Mouse (Mus musculus) spleen, postnatal 36 days (tissue): ENCODE measurements around the gene Crebzf.

Experiments used
- DNase-seq, 2 experiments: peaks; one replicate each; pipeline ENCODE4 v3.0.0; 2022; ENCODE audit warnings: low spot score in 2 of 2, mixed read lengths in 1 of 2

The Crebzf gene

GRCm38 (mm10) chr7:90442518-90443080 lies at the start of gene Crebzf:
Gene Crebzf, plus strand, starts transcription at chr7:90442729.
- DNase-seq, result peak; percentile 96 to 97

GRCm38 (mm10) chr7:90395073-90395472 lies 47.5 kb upstream of the Crebzf start:
- DNase-seq, result no peak

- no peak for DNase-seq
These were observed 46.6 kb upstream of the Crebzf start for GRCm38 (mm10) chr7:90395928-90396327.

GRCm38 (mm10) chr7:90409934-90410333 lies 32.6 kb upstream of the Crebzf start:
- DNase-seq, result peak; percentile 26 to 32

GRCm38 (mm10) chr7:90426020-90427001 lies 16.2 kb upstream of the Crebzf start, which contains the start of gene Ccdc89:
Gene Ccdc89, plus strand, starts transcription at chr7:90426577.
- DNase-seq, result peak; percentile 44 to 53

- DNase-seq, result peak in 1 of 2 experiments; percentile 2
These were observed 15.5 kb upstream of the Crebzf start for GRCm38 (mm10) chr7:90427006-90427405.

GRCm38 (mm10) chr7:90432221-90432620 lies 10.3 kb upstream of the Crebzf start:
- no peak for DNase-seq

- DNase-seq, result no peak
These were observed 2.5 kb upstream of the Crebzf start for GRCm38 (mm10) chr7:90440044-90440443.

GRCm38 (mm10) chr7:90442070-90442469 lies 459 bp upstream of the Crebzf start:
- no peak for DNase-seq

- DNase-seq, result peak; percentile 68 to 73
These were observed 867 bp downstream of the Crebzf start for GRCm38 (mm10) chr7:90443101-90444091.

- no peak for DNase-seq
These were observed 1.7 kb downstream of the Crebzf start for GRCm38 (mm10) chr7:90444206-90444605.

GRCm38 (mm10) chr7:90456149-90456844 lies 13.8 kb downstream of the Crebzf start:
- DNase-seq, result no peak

- DNase-seq, result peak; percentile 76 to 82
These were observed 14.4 kb downstream of the Crebzf start, which contains the start of gene Tmem126a for GRCm38 (mm10) chr7:90456845-90457468. Gene Tmem126a, minus strand, starts transcription at chr7:90457229.

- no peak for DNase-seq
These were observed 15.0 kb downstream of the Crebzf start for GRCm38 (mm10) chr7:90457517-90457916.

GRCm38 (mm10) chr7:90460330-90460729 lies 17.8 kb downstream of the Crebzf start:
- no peak for DNase-seq

GRCm38 (mm10) chr7:90460930-90461329 lies 18.4 kb downstream of the Crebzf start:
- peak; percentile 59 to 61 for DNase-seq

- no peak for DNase-seq
These were observed 18.9 kb downstream of the Crebzf start for GRCm38 (mm10) chr7:90461441-90461840.

- DNase-seq, result no peak
These were observed 31.0 kb downstream of the Crebzf start for GRCm38 (mm10) chr7:90473511-90473910.

- DNase-seq, result peak; percentile 99 to 100
These were observed 33.3 kb downstream of the Crebzf start, which contains the start of gene Tmem126b for GRCm38 (mm10) chr7:90475793-90476312. Gene Tmem126b, minus strand, starts transcription at chr7:90476001.
